In genomic region chr2:65963420-65963819, GRCm38 (mm10) we compare ENCODE assay signal across 21 mouse cellular contexts.
A peak's percentile ranks its signal among the peaks of the same experiment; 100 is the strongest.
DNase-seq lines count a peak whose midpoint lies in the region; ATAC-seq lines count a peak whose summit lies in the region.
"Had no signal": no experiment of that assay in that cellular context is flagged by ENCODE, and none has a peak within 500 bp of the region (broad histone marks: within the 10 kb centered on the region; RNA-seq: fewer than 3 reads in every experiment).

No protein-coding gene starts in this region.

- no peaks in the 10 kb centered on the region for H3K27me3 ChIP-seq in midbrain, embryonic 15.5 days (replicated peaks)
- H3K27me3 ChIP-seq in midbrain, embryonic 14.5 days (ENCODE audit: control insufficient read depth, insufficient read depth, low read length): no peaks in the 10 kb centered on the region
- no peaks in the 10 kb centered on the region for H3K27me3 ChIP-seq in forebrain, embryonic 14.5 days (replicated peaks; ENCODE audit: control insufficient read depth, insufficient read depth, low read length)
- H3K27me3 ChIP-seq: CH12.LX; embryonic facial prominence, embryonic 15.5 days; heart, embryonic 12.5 days; hindbrain, embryonic 15.5 days had no signal

- H3K4me2 ChIP-seq in midbrain, embryonic 15.5 days: no peak overlapping the region
- no peak overlapping the region for H3K4me2 ChIP-seq in midbrain, embryonic 14.5 days (ENCODE audit: low read length)
- H3K4me2 ChIP-seq in forebrain, embryonic 14.5 days (ENCODE audit: low read length): no peak overlapping the region
- H3K4me2 ChIP-seq: embryonic facial prominence, embryonic 15.5 days; heart, embryonic 12.5 days; hindbrain, embryonic 15.5 days had no signal

- H3K4me1 ChIP-seq in midbrain, embryonic 15.5 days: 0 out of 2 replicates have a peak, but pooled peaks cover 12% of the 10 kb centered on the region
- peaks cover 4% of the 10 kb centered on the region; the same call in 1 of the 2 replicates for H3K4me1 ChIP-seq in midbrain, embryonic 14.5 days (ENCODE audit: control insufficient read depth, insufficient read depth, low read length)
- no peaks in the 10 kb centered on the region for H3K4me1 ChIP-seq in forebrain, embryonic 14.5 days (ENCODE audit: control insufficient read depth, insufficient read depth, low read length)
- H3K4me1 ChIP-seq: embryonic facial prominence, embryonic 15.5 days; heart, embryonic 12.5 days; hindbrain, embryonic 10.5 days had no signal

- DNase-seq in frontal cortex, postnatal 10 days (ENCODE audit: low spot score in 2 of 2): no peak
- DNase-seq in midbrain, embryonic 14.5 days: no peak
- peak; percentile 28 for DNase-seq in forebrain, embryonic 14.5 days (ENCODE audit: low spot score)
- DNase-seq in ovary, adult 18-20 months (ENCODE audit: low spot score): no peak
- DNase-seq in thymus, postnatal 10 days (ENCODE audit: low spot score in 2 of 2): no peak
- DNase-seq: adrenal gland, postnatal 14 days; cerebellum, adult 8-10 months; cerebellum, postnatal 14 days; embryo, embryonic 11 days; gastrocnemius, postnatal 14 days had no signal

- WGBS in midbrain, embryonic 15.5 days: 64% methylated on average over 4 of the region's 4 CpGs
- WGBS in midbrain, embryonic 14.5 days: 59% methylated on average over 4 of the region's 4 CpGs
- 65% methylated on average over 4 of the region's 4 CpGs for WGBS in forebrain, embryonic 14.5 days

- no peak overlapping the region for H3K4me3 ChIP-seq in midbrain, embryonic 15.5 days
- no peak overlapping the region for H3K4me3 ChIP-seq in midbrain, embryonic 14.5 days (replicated peaks; ENCODE audit: low read depth, low read length)
- H3K4me3 ChIP-seq in forebrain, embryonic 14.5 days (ENCODE audit: low read depth, low read length): no peak overlapping the region
- H3K4me3 ChIP-seq: embryonic facial prominence, embryonic 15.5 days; erythroblast, embryonic 14.5 days; heart, embryonic 12.5 days; hindbrain, embryonic 10.5 days; hindbrain, embryonic 15.5 days had no signal

- peak; percentile 64 for ATAC-seq in frontal cortex, adult (ENCODE audit: low TSS enrichment)
- no peak for ATAC-seq in midbrain, embryonic 15.5 days (replicated peaks)
- ATAC-seq in midbrain, embryonic 14.5 days (ENCODE audit: low FRiP score, low TSS enrichment): no peak
- no peak; the same call in 1 of the 2 replicates for ATAC-seq in forebrain, embryonic 14.5 days
- ATAC-seq: activated CD4-positive, CD25-positive, alpha-beta regulatory T cell, adult 4 months; intestine, embryonic 16.5 days; Patski had no signal

- H3K9me3 ChIP-seq in midbrain, embryonic 15.5 days: no peaks in the 10 kb centered on the region
- H3K9me3 ChIP-seq in midbrain, embryonic 14.5 days (ENCODE audit: control insufficient read depth, low read length): no peaks in the 10 kb centered on the region
- H3K9me3 ChIP-seq in forebrain, embryonic 14.5 days (replicated peaks; ENCODE audit: control insufficient read depth, low read length): no peaks in the 10 kb centered on the region
- H3K9me3 ChIP-seq: embryonic facial prominence, embryonic 15.5 days; heart, embryonic 12.5 days; hindbrain, embryonic 10.5 days; hindbrain, embryonic 15.5 days had no signal

- H3K27ac ChIP-seq in midbrain, embryonic 15.5 days: peak overlapping the region; percentile 34
- no peak overlapping the region for H3K27ac ChIP-seq in midbrain, embryonic 14.5 days (replicated peaks; ENCODE audit: low read depth, low read length)
- H3K27ac ChIP-seq in forebrain, embryonic 14.5 days (ENCODE audit: low read depth, low read length): no peak overlapping the region
- H3K27ac ChIP-seq: embryonic facial prominence, embryonic 15.5 days; hindbrain, embryonic 10.5 days; hindbrain, embryonic 15.5 days had no signal

- H3K9ac ChIP-seq in midbrain, embryonic 15.5 days: no peak overlapping the region
- no peak overlapping the region for H3K9ac ChIP-seq in midbrain, embryonic 14.5 days (replicated peaks; ENCODE audit: low read length)
- H3K9ac ChIP-seq in forebrain, embryonic 14.5 days (ENCODE audit: low read length): no peak overlapping the region
- H3K9ac ChIP-seq: embryonic facial prominence, embryonic 15.5 days; heart, embryonic 12.5 days; hindbrain, embryonic 15.5 days had no signal

- H3K36me3 ChIP-seq in midbrain, embryonic 15.5 days (replicated peaks): no peaks in the 10 kb centered on the region
- H3K36me3 ChIP-seq in midbrain, embryonic 14.5 days (ENCODE audit: control insufficient read depth, insufficient read depth, low read length): no peaks in the 10 kb centered on the region
- no peaks in the 10 kb centered on the region for H3K36me3 ChIP-seq in forebrain, embryonic 14.5 days (ENCODE audit: control insufficient read depth, insufficient read depth, low read length)
- H3K36me3 ChIP-seq: embryonic facial prominence, embryonic 15.5 days; heart, embryonic 12.5 days; hindbrain, embryonic 10.5 days; hindbrain, embryonic 15.5 days had no signal
